Mouse (Mus musculus): ENCODE measurements around the gene Sorcs2. TPM values are rescaled to one million over a fixed set of nuclear protein-coding genes. Genes with fewer than 3 reads are reported as not detected.

Sorcs2 gene
- total RNA-seq, 2 experiments from 2014 or later: 48.2 to 49.2 TPM

- DNase-seq (ENCODE audit: low spot score in 2 of 2): no peak
- intact Hi-C loops (cut with DNase I): no loop called here
Measured at GRCm38 (mm10) chr5:36202781-36203180, 195.2 kb downstream of the Sorcs2 start.

- DNase-seq (ENCODE audit: low spot score in 2 of 2): no peak
- intact Hi-C loops (cut with DNase I): no loop called here
Measured at GRCm38 (mm10) chr5:36199519-36199918, 198.4 kb downstream of the Sorcs2 start.

GRCm38 (mm10) chr5:36195436-36195835 lies 202.5 kb downstream of the Sorcs2 start:
- intact Hi-C loops (cut with DNase I): no loop called here
- no peak for DNase-seq (ENCODE audit: low spot score in 2 of 2)

GRCm38 (mm10) chr5:36194631-36195030 lies 203.3 kb downstream of the Sorcs2 start:
- no peak for DNase-seq (ENCODE audit: low spot score in 2 of 2)
- intact Hi-C loops (cut with DNase I): no loop called here

- intact Hi-C loops (cut with DNase I): no loop called here
- no peak for DNase-seq (ENCODE audit: low spot score in 2 of 2)
Measured at GRCm38 (mm10) chr5:36192677-36193076, 205.3 kb downstream of the Sorcs2 start.

- no peak for DNase-seq (ENCODE audit: low spot score in 2 of 2)
- intact Hi-C loops (cut with DNase I): no loop called here
Measured at GRCm38 (mm10) chr5:36191876-36192275, 206.1 kb downstream of the Sorcs2 start.

- intact Hi-C loops (cut with DNase I): no loop called here
- DNase-seq (ENCODE audit: low spot score in 2 of 2): no peak
Measured at GRCm38 (mm10) chr5:36191285-36191684, 206.7 kb downstream of the Sorcs2 start.

- intact Hi-C loops (cut with DNase I): no loop called here
- no peak for DNase-seq (ENCODE audit: low spot score in 2 of 2)
Measured at GRCm38 (mm10) chr5:36188310-36188709, 209.6 kb downstream of the Sorcs2 start.

- no peak for DNase-seq (ENCODE audit: low spot score in 2 of 2)
- intact Hi-C loops (cut with DNase I): no loop called here
Measured at GRCm38 (mm10) chr5:36186294-36187053, 211.5 kb downstream of the Sorcs2 start.

GRCm38 (mm10) chr5:36182326-36182725 lies 215.6 kb downstream of the Sorcs2 start:
- intact Hi-C loops (cut with DNase I): no loop called here
- DNase-seq (ENCODE audit: low spot score in 2 of 2): no peak

GRCm38 (mm10) chr5:36179708-36180107 lies 218.2 kb downstream of the Sorcs2 start:
- no peak for DNase-seq (ENCODE audit: low spot score in 2 of 2)
- intact Hi-C loops (cut with DNase I): no loop called here

- intact Hi-C loops (cut with DNase I): no loop called here
- DNase-seq (ENCODE audit: low spot score in 2 of 2): no peak
Measured at GRCm38 (mm10) chr5:36178785-36179184, 219.2 kb downstream of the Sorcs2 start.

- DNase-seq (ENCODE audit: low spot score in 2 of 2): no peak
- intact Hi-C loops (cut with DNase I): no loop called here
Measured at GRCm38 (mm10) chr5:36178215-36178614, 219.7 kb downstream of the Sorcs2 start.

- no peak for DNase-seq (ENCODE audit: low spot score in 2 of 2)
- intact Hi-C loops (cut with DNase I): no loop called here
Measured at GRCm38 (mm10) chr5:36176873-36177272, 221.1 kb downstream of the Sorcs2 start.

GRCm38 (mm10) chr5:36176409-36176808 lies 221.5 kb downstream of the Sorcs2 start:
- intact Hi-C loops (cut with DNase I): no loop called here
- DNase-seq (ENCODE audit: low spot score in 2 of 2): no peak

GRCm38 (mm10) chr5:36174569-36175115 lies 223.3 kb downstream of the Sorcs2 start:
- intact Hi-C loops (cut with DNase I): no loop called here
- no peak for DNase-seq (ENCODE audit: low spot score in 2 of 2)

GRCm38 (mm10) chr5:36168963-36169650 lies 228.8 kb downstream of the Sorcs2 start:
- DNase-seq (ENCODE audit: low spot score in 2 of 2): peak in 1 of 2 experiments; percentile 31
- intact Hi-C loops (cut with DNase I): no loop called here

GRCm38 (mm10) chr5:36166346-36167013 lies 231.5 kb downstream of the Sorcs2 start:
- intact Hi-C loops (cut with DNase I): no loop called here
- DNase-seq (ENCODE audit: low spot score in 2 of 2): no peak

- intact Hi-C loops (cut with DNase I): no loop called here
- no peak for DNase-seq (ENCODE audit: low spot score in 2 of 2)
Measured at GRCm38 (mm10) chr5:36165424-36166302, 232.3 kb downstream of the Sorcs2 start.
